Mouse (Mus musculus) kidney, postnatal 25 days (tissue): Measurements from ENCODE around the gene Arid1a.

Experiments used
- DNase-seq, 2 experiments: peaks; one replicate each; pipeline ENCODE4 v3.0.0; 2021; ENCODE audit warnings: mixed read lengths in 2 of 2

Gene Arid1a

DNA sequence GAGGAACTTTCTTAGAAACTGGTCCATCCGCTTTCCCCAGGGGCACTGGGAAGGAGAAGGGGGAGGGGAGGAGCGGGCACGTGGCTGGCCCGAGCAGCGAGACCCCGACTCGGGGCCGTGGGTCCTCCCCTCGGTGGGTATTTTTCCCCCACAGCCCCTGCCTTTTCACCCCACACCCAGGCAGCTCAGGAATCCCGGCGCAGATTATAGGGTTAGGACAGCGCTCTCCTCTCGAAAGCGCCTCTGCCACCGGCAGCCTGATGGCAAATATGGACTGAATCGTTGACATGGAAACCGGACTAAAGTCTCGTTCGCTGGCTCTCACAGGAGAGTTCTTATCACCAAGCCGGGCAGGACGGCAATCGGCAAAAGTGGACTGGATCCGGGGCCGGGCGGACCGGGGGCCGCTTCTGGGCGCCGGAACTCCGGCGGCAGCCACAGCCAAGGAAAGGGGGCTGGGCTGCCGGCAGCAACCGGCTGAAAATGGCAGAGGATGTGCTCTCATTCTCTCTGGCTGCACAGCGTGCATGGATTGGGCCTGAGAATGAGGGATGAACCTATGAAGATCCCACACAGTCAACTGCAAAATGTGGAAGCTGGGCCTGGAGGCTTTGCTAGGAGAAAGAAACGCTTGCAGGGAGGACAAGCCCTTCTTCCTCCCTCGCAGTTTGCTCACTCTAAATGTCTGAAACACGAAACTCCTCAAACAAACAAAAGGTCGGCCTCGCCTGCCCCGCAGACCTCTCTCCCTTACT, at the start of gene Arid1a:
Gene Arid1a (minus strand): TSS at position 256 of the 755 bp plus-strand sequence.
- DNase-seq = peak; percentile 93 to 96

GRCm38 (mm10) chr4:133804401-133805263, 48.1 kb upstream of the Arid1a start:
- DNase-seq = no peak

GRCm38 (mm10) chr4:133800589-133800988, 44.0 kb upstream of the Arid1a start:
- DNase-seq = no peak

DNA sequence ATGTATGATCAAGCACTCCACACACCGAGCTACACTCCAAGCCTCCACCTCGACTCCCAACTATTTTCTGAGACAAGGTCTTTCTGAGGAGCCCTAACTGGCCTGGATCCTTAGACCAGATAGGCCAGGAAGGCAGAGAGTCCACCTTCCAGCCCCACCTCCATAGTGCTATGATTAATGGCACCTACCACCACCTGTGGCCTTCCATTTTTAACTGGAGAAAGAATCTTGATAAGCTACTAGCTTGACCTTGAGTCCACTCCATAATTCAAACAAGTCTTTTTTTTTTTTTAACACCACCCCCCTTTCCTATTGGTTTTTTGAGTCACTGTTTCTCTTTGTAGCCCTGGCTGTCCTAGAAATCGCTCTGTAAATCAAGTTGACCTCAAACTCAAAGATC, 36.7 kb upstream of the Arid1a start:
- no peak for DNase-seq

DNA sequence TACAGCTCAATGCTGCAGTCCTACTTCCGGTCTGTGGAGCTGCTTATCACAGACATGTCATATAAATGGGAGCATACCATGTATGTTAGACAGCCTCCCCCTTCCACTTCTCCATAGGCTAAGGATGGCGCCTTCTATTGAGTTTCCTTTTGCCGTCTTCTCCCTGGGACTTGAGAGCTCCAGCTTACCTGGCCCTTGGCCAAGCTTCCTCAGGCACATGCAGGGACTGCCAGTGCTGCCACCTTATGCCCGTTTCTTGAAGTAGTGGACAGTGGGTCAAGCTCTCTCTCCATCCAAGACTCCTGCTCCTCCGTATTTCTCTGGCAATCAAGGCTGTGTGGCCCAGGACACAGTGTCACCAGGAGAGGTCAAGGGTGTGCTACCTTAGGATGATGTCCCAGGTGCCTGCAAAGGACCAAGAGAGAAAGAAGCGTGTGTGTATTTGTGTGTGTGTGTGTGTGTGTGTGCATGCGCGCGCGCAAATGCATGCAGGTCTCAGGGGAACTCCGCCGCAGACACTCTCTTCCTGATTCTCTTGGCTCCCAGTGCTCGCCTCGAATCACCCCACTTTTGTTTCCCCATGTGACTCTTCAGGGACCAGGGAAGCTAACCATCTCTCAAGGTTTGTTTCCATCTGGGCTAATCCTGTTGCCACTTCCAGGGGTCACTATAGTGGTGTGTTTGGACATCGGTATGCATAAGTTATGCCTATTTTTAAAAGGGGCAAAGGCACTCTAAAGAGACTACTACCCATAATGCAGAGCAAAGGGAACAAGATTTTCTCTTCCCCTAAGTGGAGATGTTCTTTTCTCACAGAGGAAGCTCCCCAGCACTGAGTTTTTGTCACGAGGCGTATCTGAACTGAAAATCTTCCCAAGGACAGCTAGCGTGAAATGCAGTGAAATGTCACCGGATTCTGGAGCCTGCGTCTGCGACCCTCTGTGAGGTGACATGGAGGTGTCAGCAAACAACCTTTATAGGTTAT, 18.3 kb upstream of the Arid1a start:
- DNase-seq = peak; percentile 96 to 98

GRCm38 (mm10) chr4:133769157-133769556, 12.6 kb upstream of the Arid1a start:
- DNase-seq = no peak

- DNase-seq = peak; percentile 51 to 59
These were observed 6.5 kb upstream of the Arid1a start for GRCm38 (mm10) chr4:133763112-133763511.

DNA sequence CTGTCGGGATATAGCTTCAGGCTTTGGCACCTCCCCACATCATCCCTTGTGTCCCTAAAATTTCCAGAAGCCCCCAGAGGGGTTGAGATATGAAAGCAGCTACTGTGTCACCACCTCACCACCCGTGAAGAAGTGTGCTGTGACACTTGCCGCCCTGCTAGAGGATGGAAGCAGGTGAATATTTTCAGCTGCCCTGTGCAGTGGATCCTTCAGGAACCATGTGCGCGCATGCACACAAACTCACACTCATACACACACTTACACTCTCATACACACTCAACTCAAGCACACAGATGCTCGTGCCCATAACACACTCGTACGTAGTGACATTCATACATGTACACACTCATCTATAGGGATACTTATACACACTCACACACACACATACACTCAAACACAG, 3.1 kb upstream of the Arid1a start:
- DNase-seq = no peak

GRCm38 (mm10) chr4:133757269-133757835, 783 bp upstream of the Arid1a start:
- DNase-seq = peak; percentile 87 to 93

DNA sequence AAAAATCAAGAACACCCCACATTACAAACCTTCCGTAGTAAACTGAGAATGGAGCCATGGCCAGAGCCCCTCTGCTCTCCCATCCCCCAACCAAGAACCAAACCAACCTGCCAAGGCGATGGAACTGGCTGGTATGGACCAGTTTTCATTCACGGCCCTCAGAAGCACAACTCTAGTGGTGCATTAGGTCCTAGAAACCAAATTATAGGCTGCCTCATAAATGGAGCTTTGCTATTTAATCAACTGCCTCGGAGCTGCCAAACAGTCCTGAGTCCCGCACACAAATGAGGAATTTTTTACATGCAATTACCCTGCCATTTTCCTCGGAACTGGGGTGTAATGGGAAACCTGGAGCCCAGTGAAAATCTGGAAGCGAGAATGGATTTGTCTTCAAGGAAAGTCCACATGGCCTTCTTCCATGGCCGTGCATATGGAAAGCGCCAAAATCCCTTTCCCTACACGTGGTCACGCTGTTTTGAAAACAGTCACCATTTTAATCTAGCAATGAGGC, 653 bp downstream of the Arid1a start:
- DNase-seq = peak in 1 of 2 experiments; percentile 49

DNA sequence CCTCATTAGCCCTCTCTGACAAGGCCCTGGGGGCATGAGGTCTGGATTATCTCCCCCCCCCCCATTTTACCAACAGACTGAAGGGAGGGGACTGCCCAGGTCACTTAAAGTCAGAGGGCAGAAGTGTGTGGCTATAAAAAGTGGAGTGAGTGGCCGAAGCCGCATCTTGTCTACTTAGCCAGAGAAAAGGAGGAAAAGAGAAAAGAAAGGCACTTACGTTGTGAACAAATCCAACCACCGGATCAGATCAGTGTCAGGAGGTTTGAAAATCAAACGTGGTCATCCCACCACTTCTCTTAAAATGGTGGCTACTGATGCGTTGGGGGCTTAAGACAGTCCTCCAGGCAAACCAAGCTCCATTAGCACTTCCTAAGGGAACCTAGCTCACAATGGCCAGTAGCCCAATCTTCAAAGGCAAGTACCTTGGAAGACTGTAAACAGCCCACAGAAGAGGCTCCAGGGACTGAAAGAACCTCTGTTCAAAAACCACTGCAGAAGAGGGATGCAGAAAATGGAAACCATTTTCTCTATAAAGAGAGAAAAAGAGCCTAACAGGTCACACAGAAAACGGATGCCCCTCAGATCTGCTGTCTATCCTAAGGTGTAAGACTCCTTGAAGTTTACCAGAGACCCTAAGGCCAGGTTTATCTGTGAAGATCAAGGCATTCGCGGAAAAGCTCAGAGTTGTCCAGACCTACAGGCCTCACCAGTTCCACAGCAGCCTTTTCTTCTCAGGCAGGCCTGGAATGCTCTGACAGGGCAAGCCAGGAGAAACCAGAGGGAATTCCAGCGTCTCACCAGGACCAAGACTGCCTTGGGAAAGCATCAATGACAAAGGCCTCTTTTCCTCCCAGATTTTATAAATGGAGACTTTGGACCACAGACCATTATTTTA, 1.5 kb downstream of the Arid1a start:
- no peak for DNase-seq

DNA sequence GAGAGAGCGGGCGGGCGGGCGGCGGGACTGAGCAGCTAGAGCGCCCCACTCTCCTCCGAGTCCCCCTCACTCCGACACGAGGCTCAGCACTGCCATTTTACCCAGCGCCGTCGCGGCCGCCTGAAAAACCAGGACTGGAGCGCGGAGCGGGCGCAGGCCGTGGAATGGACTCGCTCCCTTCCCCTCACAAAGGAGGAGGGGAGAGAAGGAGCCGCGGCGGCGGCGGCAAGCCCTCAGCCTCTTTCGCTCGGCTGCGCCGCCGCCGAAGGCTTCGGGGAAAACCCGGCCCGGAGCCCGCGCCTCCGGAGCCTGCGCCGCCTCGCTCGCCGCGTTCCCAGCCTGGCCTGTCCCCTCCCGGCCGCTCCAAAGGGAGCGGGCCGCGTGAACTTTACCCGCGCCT, 2.3 kb downstream of the Arid1a start:
- peak; percentile 96 to 97 for DNase-seq

- DNase-seq = peak; percentile 66 to 87
These were observed 3.0 kb downstream of the Arid1a start for GRCm38 (mm10) chr4:133753375-133754190.

- peak; percentile 28 to 66 for DNase-seq
These were observed 3.9 kb downstream of the Arid1a start for GRCm38 (mm10) chr4:133752449-133753374.

DNA sequence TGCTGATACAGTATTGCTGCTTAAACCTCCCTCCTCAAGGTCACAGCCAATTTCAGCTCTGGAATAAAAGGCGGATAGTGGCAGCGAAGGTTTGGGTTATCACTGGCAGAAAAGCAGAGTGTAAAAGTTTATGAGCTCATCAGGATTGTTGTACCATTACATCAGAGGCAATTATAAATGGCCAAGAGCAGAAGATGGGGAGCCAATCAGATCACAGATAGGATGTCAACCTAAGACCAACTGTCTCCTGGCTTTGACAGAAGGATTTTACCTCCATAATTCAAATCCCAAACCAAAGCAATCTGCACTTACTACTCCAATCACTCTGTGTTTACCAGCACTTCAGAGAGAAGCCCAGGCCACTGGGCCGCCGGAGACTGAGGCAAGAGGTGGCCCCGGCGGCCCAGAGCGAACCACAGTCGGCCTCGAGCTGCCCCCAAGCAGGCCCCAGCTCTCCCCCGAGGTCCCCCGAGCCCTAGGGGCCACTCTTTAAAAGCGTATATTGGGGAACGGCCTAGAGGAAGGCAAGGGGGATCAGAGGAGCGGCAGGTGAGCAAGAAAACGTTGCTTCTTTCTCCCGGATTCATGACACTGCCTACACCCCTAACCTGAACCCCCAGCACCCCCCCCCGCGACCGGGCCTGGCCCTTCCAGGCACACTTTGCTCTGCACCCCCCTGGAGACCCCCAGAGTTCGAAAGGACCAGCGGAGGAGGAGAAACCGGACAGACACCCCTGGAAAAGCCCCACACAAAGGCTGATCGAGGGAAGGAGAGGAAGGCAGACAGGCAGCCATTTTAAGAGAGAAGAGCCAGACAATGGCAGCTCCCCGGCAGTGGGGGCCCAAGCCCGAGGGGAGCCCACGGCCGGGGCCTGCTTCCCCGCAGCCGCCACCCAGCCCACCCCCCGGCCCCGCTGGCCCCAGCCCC, 4.8 kb downstream of the Arid1a start:
- DNase-seq = peak; percentile 14 to 58

- DNase-seq = no peak
These were observed 6.3 kb downstream of the Arid1a start for GRCm38 (mm10) chr4:133750184-133750775.

- DNase-seq = no peak
These were observed 21.3 kb downstream of the Arid1a start for GRCm38 (mm10) chr4:133735282-133735681.
